Mouse (Mus musculus) lung, postnatal 10 days (tissue): ENCODE data around the gene Vmn2r10.
"Not testable (repeated sequence)": the region's sequence is repeated elsewhere in the genome, so short reads cannot be mapped to it uniquely, and the experiment has no call there.

Experiments used
- DNase-seq: peaks from one replicate; pipeline ENCODE4 v3.0.0; 2021

Vmn2r10 gene

GRCm38 (mm10) chr5:109006427-109006826 lies at the start of gene Vmn2r10:
Gene Vmn2r10 (minus strand): TSS chr5:109006527.
- not testable (repeated sequence) for DNase-seq

GRCm38 (mm10) chr5:109055286-109055685 lies 49.0 kb upstream of the Vmn2r10 start:
- DNase-seq, result no peak

GRCm38 (mm10) chr5:109032591-109032990 lies 26.3 kb upstream of the Vmn2r10 start:
- no peak for DNase-seq

- DNase-seq, result no peak
Observed at GRCm38 (mm10) chr5:108988924-108989323, 17.4 kb downstream of the Vmn2r10 start.
